Mouse (Mus musculus) testis, adult 2 months (tissue): Measurements from ENCODE around the gene Cbl. TPM values are rescaled to one million over a fixed set of nuclear protein-coding genes. Genes with fewer than 3 reads are reported as not detected.

ENCODE experiments used
- H3K27ac ChIP-seq: fragments of 200-500 bp; 2 replicates; pipeline ENCODE4 v1.5.1; 2012; ENCODE audit warnings: low read depth, low read length; ENCODE audit not compliant: control insufficient read depth, insufficient read depth
- H3K27me3 ChIP-seq: fragments of 200-500 bp; 2 replicates; pipeline ENCODE4 v1.6.1; 2012; ENCODE audit warnings: mild to moderate bottlenecking, low read length, moderate library complexity; ENCODE audit not compliant: control insufficient read depth, insufficient read depth
- H3K36me3 ChIP-seq: fragments of 200-500 bp; 2 replicates; pipeline ENCODE4 v1.6.1; 2012; ENCODE audit warnings: mild to moderate bottlenecking, low read length; ENCODE audit not compliant: control insufficient read depth, insufficient read depth
- H3K4me1 ChIP-seq: fragments of 200-500 bp; 2 replicates; pipeline ENCODE4 v1.6.1; 2012; ENCODE audit warnings: low read length; ENCODE audit not compliant: control insufficient read depth, insufficient read depth
- H3K4me3 ChIP-seq: fragments of 200-500 bp; 2 replicates; pipeline ENCODE4 v1.5.1; 2012; ENCODE audit warnings: low read depth, mild to moderate bottlenecking, low read length, moderate library complexity, mixed read lengths; ENCODE audit not compliant: control insufficient read depth
- CTCF ChIP-seq: fragments of 200-500 bp; IDR thresholded peaks from 2 replicates; pipeline ENCODE4 v1.5.1; 2012; ENCODE audit warnings: low read depth, mild to moderate bottlenecking, inconsistent platforms, low read length, moderate library complexity; ENCODE audit not compliant: control insufficient read depth, insufficient read depth, insufficient replicate concordance
- POLR2A ChIP-seq: fragments of 200-500 bp; IDR thresholded peaks from 2 replicates; pipeline ENCODE4 v1.6.1; 2012; ENCODE audit warnings: low read depth, mild to moderate bottlenecking, inconsistent platforms, low read length, moderate library complexity; ENCODE audit not compliant: control insufficient read depth
- polyA plus RNA-seq: library from polyadenylated mRNA; depleted of rRNA; stranded (reverse); fragments of >200 nt; gene quantifications from 2 replicates; pipeline ENCODE4 v1.2.3, GENCODE M21; 2012

The Cbl gene
- polyA plus RNA-seq, 1 experiment: 47.9 TPM

GRCm38 (mm10) chr9:44266478-44267226, 32.8 kb upstream of the Cbl start:
- Histone ChIP-seq H3K4me1 (peaks cover 22% of the 10 kb centered on the region), H3K4me3 (no peak overlapping the region), H3K36me3 (no peaks in the 10 kb centered on the region), H3K27me3 (no peaks in the 10 kb centered on the region), H3K27ac (no peak overlapping the region)
- TF ChIP-seq CTCF: no peak
- no peak for TF ChIP-seq POLR2A

- no peak overlapping the region for H3K27ac ChIP-seq
- no peak overlapping the region for H3K4me3 ChIP-seq
- no peaks in the 10 kb centered on the region for H3K27me3 ChIP-seq
- no peaks in the 10 kb centered on the region for H3K36me3 ChIP-seq
- peaks cover 11% of the 10 kb centered on the region for H3K4me1 ChIP-seq
- no peak for TF ChIP-seq POLR2A
- TF ChIP-seq CTCF: no peak
Observed at GRCm38 (mm10) chr9:44261388-44261787, 27.5 kb upstream of the Cbl start.

GRCm38 (mm10) chr9:44259014-44259413, 25.2 kb upstream of the Cbl start:
- H3K4me1 ChIP-seq: peaks cover 14% of the 10 kb centered on the region
- TF ChIP-seq POLR2A (no peak), CTCF (no peak)
- H3K27me3 ChIP-seq: no peaks in the 10 kb centered on the region
- H3K4me3 ChIP-seq: no peak overlapping the region
- H3K27ac ChIP-seq: no peak overlapping the region
- H3K36me3 ChIP-seq: no peaks in the 10 kb centered on the region

GRCm38 (mm10) chr9:44256213-44256612, 22.4 kb upstream of the Cbl start:
- TF ChIP-seq POLR2A: no peak
- TF ChIP-seq CTCF: no peak
- Histone ChIP-seq H3K4me3 (peak overlapping the region; percentile 42; the same call in 1 of the 2 replicates), H3K27ac (no peak overlapping the region), H3K4me1 (peaks cover 7% of the 10 kb centered on the region), H3K27me3 (no peaks in the 10 kb centered on the region), H3K36me3 (no peaks in the 10 kb centered on the region)

- Histone ChIP-seq H3K27ac (no peak overlapping the region), H3K4me3 (no peak overlapping the region)
Observed at GRCm38 (mm10) chr9:44255136-44255521, 21.3 kb upstream of the Cbl start.

GRCm38 (mm10) chr9:44254508-44255135, 20.8 kb upstream of the Cbl start:
- no peaks in the 10 kb centered on the region for H3K27me3 ChIP-seq
- H3K4me1 ChIP-seq: peaks cover 15% of the 10 kb centered on the region
- no peaks in the 10 kb centered on the region for H3K36me3 ChIP-seq
- no peak overlapping the region for H3K27ac ChIP-seq
- no peak for TF ChIP-seq CTCF
- TF ChIP-seq POLR2A: no peak
- H3K4me3 ChIP-seq: no peak overlapping the region

More at GRCm38 (mm10) chr9:44255136-44255521, 21.3 kb upstream of the Cbl start:
- TF ChIP-seq POLR2A (no peak), CTCF (no peak)
- Histone ChIP-seq H3K27me3 (no peaks in the 10 kb centered on the region), H3K36me3 (no peaks in the 10 kb centered on the region), H3K4me1 (peaks cover 12% of the 10 kb centered on the region)

- Histone ChIP-seq H3K27ac (no peak overlapping the region), H3K4me1 (peaks cover 16% of the 10 kb centered on the region)
Observed at GRCm38 (mm10) chr9:44253441-44253840, 19.6 kb upstream of the Cbl start.

More at GRCm38 (mm10) chr9:44253441-44253840, 19.6 kb upstream of the Cbl start:
- Histone ChIP-seq H3K4me3 (no peak overlapping the region), H3K27me3 (no peaks in the 10 kb centered on the region), H3K36me3 (no peaks in the 10 kb centered on the region)
- no peak for TF ChIP-seq POLR2A
- no peak for TF ChIP-seq CTCF
